Mouse (Mus musculus): Measurements from ENCODE around the gene Ppp1r36. TPM values are rescaled to one million over a fixed set of nuclear protein-coding genes. Genes with fewer than 3 reads are reported as not detected.
A peak's percentile ranks its signal among the peaks of the same experiment; 100 is the strongest.

Ppp1r36 gene
- total and polyA plus RNA-seq, 3 experiments = not detected

DNA sequence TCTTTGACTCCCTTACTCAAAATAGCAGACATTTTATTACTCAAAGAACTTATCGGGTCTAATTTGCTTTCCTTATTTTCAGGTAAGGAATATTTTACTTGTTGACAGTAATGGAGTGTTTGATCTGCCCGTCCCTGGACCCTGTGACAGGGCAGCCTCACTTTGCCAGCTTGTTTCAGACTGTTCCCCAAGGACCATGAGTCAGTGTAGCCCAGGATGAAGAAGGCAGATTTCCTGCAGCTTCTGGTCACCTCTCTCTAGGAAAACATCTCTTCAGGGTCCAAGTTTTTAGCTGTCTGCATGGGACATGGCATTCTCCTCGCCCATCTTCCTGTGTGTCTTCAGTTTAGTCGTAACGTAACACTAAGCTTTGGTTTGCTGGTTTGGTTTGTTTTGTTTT lies 20.1 kb upstream of the Ppp1r36 start:
- in situ Hi-C loops (cut with MboI; ENCODE audit: low pct_ligation_motif_present, low pct_unique_long_range_greater_than_20kb, low sequenced_read_pairs) (no loop called here), dilution Hi-C loops (cut with MboI; ENCODE audit: extremely low pct_ligation_motif_present, extremely low pct_unique_long_range_greater_than_20kb, low sequenced_read_pairs) (no loop called here)
- H3K36me3 ChIP-seq (replicated peaks in 1 of 2; ENCODE audit: control insufficient read depth in 1 of 2, insufficient read depth in 1 of 2, low read length in 1 of 2) = peaks cover 0 to 3% of the 10 kb centered on the region in 2 experiments

DNA sequence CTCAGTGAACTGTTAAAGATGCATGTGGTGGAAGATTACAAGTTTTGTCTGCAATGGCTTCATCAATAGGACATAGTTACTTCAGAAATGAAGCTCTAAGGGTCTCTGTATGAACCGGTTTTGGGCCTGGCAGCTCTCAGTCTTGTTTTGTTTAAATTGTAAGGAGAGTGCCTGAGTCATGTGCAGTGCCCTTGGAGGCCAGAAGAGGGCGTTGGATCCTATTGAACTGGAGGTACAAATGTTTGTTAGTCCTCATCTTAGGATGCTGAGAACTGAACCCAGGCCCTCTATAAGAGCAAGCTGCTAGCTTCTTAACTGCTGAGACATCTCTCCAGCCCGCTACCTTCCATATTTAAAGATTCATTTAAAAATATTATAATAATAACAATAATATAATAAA lies 15.7 kb upstream of the Ppp1r36 start:
- H3K79me2 ChIP-seq (replicated peaks; ENCODE audit: control insufficient read depth, extremely low read depth, insufficient read depth, poor library complexity, severe bottlenecking) = no peaks in the 10 kb centered on the region
- peaks cover 2 to 13% of the 10 kb centered on the region in 2 experiments for H3K36me3 ChIP-seq (replicated peaks in 1 of 2; ENCODE audit: control insufficient read depth in 1 of 2, insufficient read depth in 1 of 2, low read length in 1 of 2)
- H3K9ac ChIP-seq (ENCODE audit: insufficient read depth, low read depth) = no peak overlapping the region
- in situ Hi-C loops (cut with MboI; ENCODE audit: low pct_ligation_motif_present, low pct_unique_long_range_greater_than_20kb, low sequenced_read_pairs) = no loop called here
- H3K9me3 ChIP-seq (replicated peaks; ENCODE audit: low read length) = peaks cover 21% of the 10 kb centered on the region
- no peak for TF ChIP-seq USF1 (IDR thresholded peaks at IDR 0.05; ENCODE audit: low read depth, low read length)
- peak; percentile 1 for TF ChIP-seq RAD21 (IDR thresholded peaks at IDR 0.05; ENCODE audit: low read depth, low read length)
- TF ChIP-seq CTCF (conservative IDR thresholded peaks at IDR 0.05 in 1 of 2, IDR thresholded peaks at IDR 0.05 in 1 of 2; ENCODE audit: low read depth in 2 of 2, low read length in 2 of 2) = peak in 1 of 2 experiments; percentile 36; a peak in 1 of 4 replicates
- TF ChIP-seq SMC3 (IDR thresholded peaks at IDR 0.05; ENCODE audit: low read depth, low read length) = peak; percentile 10; the same call in 1 of the 2 replicates
- no peak for TF ChIP-seq SIN3A (IDR thresholded peaks at IDR 0.05; ENCODE audit: low read length)
- TF ChIP-seq PAX5 (IDR thresholded peaks at IDR 0.05; ENCODE audit: low read length) = no peak
- peaks cover 0 to 17% of the 10 kb centered on the region in 2 experiments; a peak in 2 of 4 replicates for H3K4me1 ChIP-seq (ENCODE audit: control insufficient read depth in 1 of 2, insufficient read depth in 2 of 2)
- no peak for DNase-seq (ENCODE audit: extremely low read depth)
- dilution Hi-C loops (cut with MboI; ENCODE audit: extremely low pct_ligation_motif_present, extremely low pct_unique_long_range_greater_than_20kb, low sequenced_read_pairs) = no loop called here
- H3K4me2 ChIP-seq (ENCODE audit: insufficient read depth, low read depth, poor library complexity, severe bottlenecking) = no peak overlapping the region
- H3K4me3 ChIP-seq (replicated peaks in 1 of 3; ENCODE audit: low read depth in 2 of 3, low read length in 2 of 3, poor library complexity in 1 of 3) = no peak overlapping the region
- no peaks in the 10 kb centered on the region for H3K27me3 ChIP-seq (replicated peaks)
- no peak overlapping the region for H3K27ac ChIP-seq (ENCODE audit: insufficient read depth, low read depth)

More for the DNA sequence above, 20.1 kb upstream of the Ppp1r36 start:
- no peaks in the 10 kb centered on the region for H3K27me3 ChIP-seq (replicated peaks)
- no peak for DNase-seq (ENCODE audit: extremely low read depth)
- H3K9me3 ChIP-seq (replicated peaks; ENCODE audit: low read length) = peaks cover 2% of the 10 kb centered on the region
- H3K27ac ChIP-seq (ENCODE audit: insufficient read depth, low read depth) = no peak overlapping the region
- H3K4me2 ChIP-seq (ENCODE audit: insufficient read depth, low read depth, poor library complexity, severe bottlenecking) = no peak overlapping the region
- H3K4me3 ChIP-seq (replicated peaks in 1 of 3; ENCODE audit: low read depth in 2 of 3, low read length in 2 of 3, poor library complexity in 1 of 3) = no peak overlapping the region
- no peak overlapping the region for H3K9ac ChIP-seq (ENCODE audit: insufficient read depth, low read depth)
- peaks cover 0 to 19% of the 10 kb centered on the region in 2 experiments; a peak in 3 of 4 replicates for H3K4me1 ChIP-seq (ENCODE audit: control insufficient read depth in 1 of 2, insufficient read depth in 2 of 2)
- no peaks in the 10 kb centered on the region for H3K79me2 ChIP-seq (replicated peaks; ENCODE audit: control insufficient read depth, extremely low read depth, insufficient read depth, poor library complexity, severe bottlenecking)
- TF ChIP-seq MYC (IDR thresholded peaks at IDR 0.05; ENCODE audit: low read depth, low read length) (no peak), ETS1 (conservative IDR thresholded peaks at IDR 0.05; ENCODE audit: low read depth, low read length) (no peak), MXI1 (IDR thresholded peaks at IDR 0.05; ENCODE audit: low read depth, low read length) (no peak), MAZ (IDR thresholded peaks at IDR 0.05; ENCODE audit: low read depth, low read length) (no peak), KAT2A (IDR thresholded peaks at IDR 0.05; ENCODE audit: insufficient replicate concordance, low read length) (no peak), POLR2A (IDR thresholded peaks at IDR 0.05; ENCODE audit: low read depth, low read length) (no peak), NRF1 (IDR thresholded peaks at IDR 0.05; ENCODE audit: low read depth, low read length) (no peak), JUN (IDR thresholded peaks at IDR 0.05; ENCODE audit: insufficient read depth, low read depth, low read length) (no peak), CTCF (conservative IDR thresholded peaks at IDR 0.05 in 1 of 2, IDR thresholded peaks at IDR 0.05 in 1 of 2; ENCODE audit: low read depth in 2 of 2, low read length in 2 of 2) (no peak), SMC3 (IDR thresholded peaks at IDR 0.05; ENCODE audit: low read depth, low read length) (no peak), ZKSCAN1 (IDR thresholded peaks at IDR 0.05; ENCODE audit: borderline replicate concordance, low read depth, low read length) (no peak), NELFE (IDR thresholded peaks at IDR 0.05; ENCODE audit: low read depth, low read length) (no peak), MAX (IDR thresholded peaks at IDR 0.05; ENCODE audit: low read length) (no peak), MAFK (IDR thresholded peaks at IDR 0.05; ENCODE audit: insufficient replicate concordance, low read length) (no peak), GABPA (IDR thresholded peaks at IDR 0.05; ENCODE audit: insufficient replicate concordance, low read depth, low read length) (no peak), EP300 (IDR thresholded peaks at IDR 0.05; ENCODE audit: low read length) (no peak), SIN3A (IDR thresholded peaks at IDR 0.05; ENCODE audit: low read length) (no peak), PAX5 (IDR thresholded peaks at IDR 0.05; ENCODE audit: low read length) (no peak)

Measured in CH12.LX (cell line).